Mouse (Mus musculus): Measurements from ENCODE around the gene Irf9. TPM values are rescaled to one million over a fixed set of nuclear protein-coding genes. Genes with fewer than 3 reads are reported as not detected.

The Irf9 gene
- polyA plus RNA-seq, 1 experiment from 2014 or later: 14.7 TPM

DNA sequence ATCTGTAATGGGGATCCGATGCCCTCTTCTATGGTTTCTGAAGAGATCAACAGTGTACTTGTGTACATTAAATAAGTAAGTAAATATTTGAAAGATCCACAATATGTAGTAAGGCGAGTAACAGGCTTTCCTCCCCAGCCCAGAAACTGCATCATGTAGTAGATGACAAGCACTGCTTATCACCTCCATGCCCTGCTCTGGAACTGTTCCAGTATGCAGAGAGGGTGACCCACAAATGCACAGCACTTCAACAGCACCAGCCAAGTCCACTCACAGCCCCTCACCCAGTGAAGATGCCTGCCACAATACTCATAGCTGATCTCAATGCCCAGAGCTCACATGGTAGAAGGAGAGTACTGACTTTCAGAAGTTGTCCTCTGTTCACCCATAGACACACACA is 32.8 kb upstream of the Irf9 start:
- no peak overlapping the region for H3K9ac ChIP-seq (ENCODE audit: low read length)
- peaks cover 19% of the 10 kb centered on the region for H3K36me3 ChIP-seq (ENCODE audit: control insufficient read depth, insufficient read depth, low read length)
- WGBS: 69% methylated on average over 2 of the region's 2 CpGs
- no peaks in the 10 kb centered on the region for H3K4me1 ChIP-seq (replicated peaks; ENCODE audit: control insufficient read depth, insufficient read depth)
- no peaks in the 10 kb centered on the region for H3K9me3 ChIP-seq (ENCODE audit: control insufficient read depth, low read length)
- no peak for TF ChIP-seq EP300 (optimal IDR thresholded peaks at IDR 0.05)
- no peak for TF ChIP-seq CTCF (IDR thresholded peaks at IDR 0.05; ENCODE audit: low read depth)
- H3K27ac ChIP-seq (replicated peaks): no peak overlapping the region
- no peaks in the 10 kb centered on the region for H3K27me3 ChIP-seq (ENCODE audit: control insufficient read depth, insufficient read depth, low read length)
- no peak for ATAC-seq (ENCODE audit: low FRiP score, low TSS enrichment)
- H3K4me2 ChIP-seq (replicated peaks; ENCODE audit: low read depth): no peak overlapping the region
- no peak for DNase-seq (ENCODE audit: low spot score)
- no peak overlapping the region for H3K4me3 ChIP-seq (ENCODE audit: low read depth, low read length)

- Histone ChIP-seq H3K36me3 (ENCODE audit: control insufficient read depth, insufficient read depth, low read length) (peaks cover 15% of the 10 kb centered on the region), H3K9ac (ENCODE audit: low read length) (no peak overlapping the region), H3K4me2 (replicated peaks; ENCODE audit: low read depth) (no peak overlapping the region), H3K9me3 (ENCODE audit: control insufficient read depth, low read length) (no peaks in the 10 kb centered on the region), H3K4me1 (replicated peaks; ENCODE audit: control insufficient read depth, insufficient read depth) (no peaks in the 10 kb centered on the region), H3K27me3 (ENCODE audit: control insufficient read depth, insufficient read depth, low read length) (no peaks in the 10 kb centered on the region), H3K27ac (replicated peaks) (no peak overlapping the region), H3K4me3 (ENCODE audit: low read depth, low read length) (no peak overlapping the region)
- TF ChIP-seq CTCF (IDR thresholded peaks at IDR 0.05; ENCODE audit: low read depth): no peak
- TF ChIP-seq EP300 (optimal IDR thresholded peaks at IDR 0.05): no peak
- ATAC-seq (ENCODE audit: low FRiP score, low TSS enrichment): no peak
- no peak for DNase-seq (ENCODE audit: low spot score)
Measured at GRCm38 (mm10) chr14:55571760-55572159, 31.6 kb upstream of the Irf9 start.

- no peak for DNase-seq (ENCODE audit: low spot score)
- Histone ChIP-seq H3K4me2 (replicated peaks; ENCODE audit: low read depth) (no peak within 1 kb of the TSS), H3K27me3 (ENCODE audit: control insufficient read depth, insufficient read depth, low read length) (no peaks in the 10 kb centered on the region), H3K4me1 (replicated peaks; ENCODE audit: control insufficient read depth, insufficient read depth) (no peaks in the 10 kb centered on the region), H3K4me3 (ENCODE audit: low read depth, low read length) (no peak within 1 kb of the TSS), H3K9ac (ENCODE audit: low read length) (no peak within 1 kb of the TSS), H3K9me3 (ENCODE audit: control insufficient read depth, low read length) (no peaks in the 10 kb centered on the region), H3K36me3 (ENCODE audit: control insufficient read depth, insufficient read depth, low read length) (no peaks in the 10 kb centered on the region; the same call in 1 of the 2 replicates), H3K27ac (replicated peaks) (no peak within 1 kb of the TSS)
- ATAC-seq (ENCODE audit: low FRiP score, low TSS enrichment): no peak
- TF ChIP-seq CTCF (IDR thresholded peaks at IDR 0.05; ENCODE audit: low read depth) (no peak), EP300 (optimal IDR thresholded peaks at IDR 0.05) (no peak)
- 81% methylated on average over 5 of the region's 8 CpGs for WGBS
Measured at GRCm38 (mm10) chr14:55575302-55575701, 28.1 kb upstream of the Irf9 start, which contains the start of gene Fitm1. Gene Fitm1, plus strand, starts transcription at chr14:55575617.

- 68% methylated on average over 13 of the region's 13 CpGs for WGBS
- H3K27ac ChIP-seq (replicated peaks): no peak overlapping the region
- no peak overlapping the region for H3K9ac ChIP-seq (ENCODE audit: low read length)
- no peak overlapping the region for H3K4me3 ChIP-seq (ENCODE audit: low read depth, low read length)
- H3K36me3 ChIP-seq (ENCODE audit: control insufficient read depth, insufficient read depth, low read length): peaks cover 2% of the 10 kb centered on the region; the same call in 1 of the 2 replicates
- no peak for DNase-seq (ENCODE audit: low spot score)
- H3K27me3 ChIP-seq (ENCODE audit: control insufficient read depth, insufficient read depth, low read length): no peaks in the 10 kb centered on the region
- no peaks in the 10 kb centered on the region for H3K9me3 ChIP-seq (ENCODE audit: control insufficient read depth, low read length)
- H3K4me1 ChIP-seq (replicated peaks; ENCODE audit: control insufficient read depth, insufficient read depth): no peaks in the 10 kb centered on the region
- TF ChIP-seq EP300 (optimal IDR thresholded peaks at IDR 0.05) (no peak), CTCF (IDR thresholded peaks at IDR 0.05; ENCODE audit: low read depth) (no peak)
- ATAC-seq (ENCODE audit: low FRiP score, low TSS enrichment): no peak
- no peak overlapping the region for H3K4me2 ChIP-seq (replicated peaks; ENCODE audit: low read depth)
Measured at GRCm38 (mm10) chr14:55575711-55576110, 27.7 kb upstream of the Irf9 start.

DNA sequence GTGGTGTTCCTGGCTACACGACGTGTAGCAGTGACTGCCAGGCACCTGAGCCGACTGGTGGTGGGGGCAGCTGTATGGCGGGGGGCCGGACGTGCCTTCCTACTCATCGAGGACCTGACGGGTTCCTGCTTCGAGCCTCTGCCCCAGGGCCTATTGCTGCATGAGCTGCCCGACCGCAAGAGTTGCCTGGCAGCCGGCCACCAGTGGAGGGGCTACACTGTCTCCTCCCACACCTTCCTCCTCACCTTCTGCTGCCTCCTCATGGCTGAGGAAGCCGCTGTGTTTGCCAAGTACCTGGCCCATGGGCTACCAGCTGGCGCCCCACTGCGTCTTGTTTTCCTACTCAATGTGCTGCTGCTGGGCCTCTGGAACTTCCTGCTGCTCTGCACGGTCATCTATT is 27.0 kb upstream of the Irf9 start:
- peaks cover 4% of the 10 kb centered on the region; the same call in 1 of the 2 replicates for H3K36me3 ChIP-seq (ENCODE audit: control insufficient read depth, insufficient read depth, low read length)
- no peaks in the 10 kb centered on the region for H3K9me3 ChIP-seq (ENCODE audit: control insufficient read depth, low read length)
- H3K4me3 ChIP-seq (ENCODE audit: low read depth, low read length): no peak overlapping the region
- DNase-seq (ENCODE audit: low spot score) (no peak), ATAC-seq (ENCODE audit: low FRiP score, low TSS enrichment) (no peak)
- TF ChIP-seq CTCF (IDR thresholded peaks at IDR 0.05; ENCODE audit: low read depth) (no peak), EP300 (optimal IDR thresholded peaks at IDR 0.05) (no peak)
- no peak overlapping the region for H3K9ac ChIP-seq (ENCODE audit: low read length)
- no peaks in the 10 kb centered on the region for H3K27me3 ChIP-seq (ENCODE audit: control insufficient read depth, insufficient read depth, low read length)
- 76% methylated on average over 16 of the region's 16 CpGs for WGBS
- H3K27ac ChIP-seq (replicated peaks): no peak overlapping the region
- no peaks in the 10 kb centered on the region for H3K4me1 ChIP-seq (replicated peaks; ENCODE audit: control insufficient read depth, insufficient read depth)
- H3K4me2 ChIP-seq (replicated peaks; ENCODE audit: low read depth): no peak overlapping the region

GRCm38 (mm10) chr14:55577871-55578667 is 25.3 kb upstream of the Irf9 start, which contains the start of gene Psme1:
Gene Psme1, plus strand, starts transcription at chr14:55578123.
- Histone ChIP-seq H3K36me3 (ENCODE audit: control insufficient read depth, insufficient read depth, low read length) (peaks cover 4% of the 10 kb centered on the region; the same call in 1 of the 2 replicates), H3K4me3 (ENCODE audit: low read depth, low read length) (peak within 1 kb of the TSS; percentile 81), H3K27me3 (ENCODE audit: control insufficient read depth, insufficient read depth, low read length) (no peaks in the 10 kb centered on the region), H3K9ac (ENCODE audit: low read length) (peak within 1 kb of the TSS; percentile 88), H3K9me3 (ENCODE audit: control insufficient read depth, low read length) (no peaks in the 10 kb centered on the region), H3K4me1 (replicated peaks; ENCODE audit: control insufficient read depth, insufficient read depth) (no peaks in the 10 kb centered on the region), H3K27ac (replicated peaks) (peak within 1 kb of the TSS; percentile 91), H3K4me2 (replicated peaks; ENCODE audit: low read depth) (peak within 1 kb of the TSS; percentile 94)
- peak; percentile 84 for ATAC-seq (ENCODE audit: low FRiP score, low TSS enrichment)
- WGBS: under 1% methylated on average over 32 of the region's 32 CpGs
- TF ChIP-seq EP300 (optimal IDR thresholded peaks at IDR 0.05) (no peak), CTCF (IDR thresholded peaks at IDR 0.05; ENCODE audit: low read depth) (peak; percentile 13; the same call in 1 of the 2 replicates)
- DNase-seq (ENCODE audit: low spot score): peak; percentile 82

Data from stomach, postnatal 0 days (tissue).